Mouse (Mus musculus) induced T-regulatory cell, adult 2 months (primary cell): ENCODE data around the gene Hoxa2.

Experiments
- DNase-seq: peaks from one replicate; pipeline ENCODE4 v3.0.0-alpha.2; 2012; ENCODE audit warnings: low read depth

Hoxa2 gene

GRCm38 (mm10) chr6:52164051-52164625, 493 bp downstream of the Hoxa2 start:
- DNase-seq, result no peak

- DNase-seq, result no peak
Measured at GRCm38 (mm10) chr6:52163366-52164031, 1.1 kb downstream of the Hoxa2 start.

- no peak for DNase-seq
Measured at GRCm38 (mm10) chr6:52162611-52163365, 1.8 kb downstream of the Hoxa2 start.

GRCm38 (mm10) chr6:52162093-52162380, 2.6 kb downstream of the Hoxa2 start:
- DNase-seq, result no peak

GRCm38 (mm10) chr6:52161336-52162092, 3.1 kb downstream of the Hoxa2 start:
- DNase-seq, result no peak

- no peak for DNase-seq
Measured at GRCm38 (mm10) chr6:52160511-52161335, 3.9 kb downstream of the Hoxa2 start.

- DNase-seq, result no peak
Measured at GRCm38 (mm10) chr6:52159979-52160378, 4.7 kb downstream of the Hoxa2 start.

- no peak for DNase-seq
Measured at GRCm38 (mm10) chr6:52159164-52159761, 5.4 kb downstream of the Hoxa2 start.

GRCm38 (mm10) chr6:52158276-52159051, 6.2 kb downstream of the Hoxa2 start, which contains the start of gene Hoxa1:
Gene Hoxa1 (minus strand): TSS chr6:52158317.
- peak; percentile 72 for DNase-seq

- no peak for DNase-seq
Measured at GRCm38 (mm10) chr6:52157466-52158275, 7.0 kb downstream of the Hoxa2 start.

GRCm38 (mm10) chr6:52156551-52157200, 8.0 kb downstream of the Hoxa2 start:
- DNase-seq, result no peak

GRCm38 (mm10) chr6:52155471-52155870, 9.2 kb downstream of the Hoxa2 start:
- no peak for DNase-seq

- no peak for DNase-seq
Measured at GRCm38 (mm10) chr6:52154044-52154443, 10.6 kb downstream of the Hoxa2 start.

- no peak for DNase-seq
Measured at GRCm38 (mm10) chr6:52153270-52153669, 11.4 kb downstream of the Hoxa2 start.

- DNase-seq, result no peak
Measured at GRCm38 (mm10) chr6:52152226-52153193, 12.1 kb downstream of the Hoxa2 start.

GRCm38 (mm10) chr6:52151571-52151970, 13.1 kb downstream of the Hoxa2 start:
- DNase-seq, result no peak

GRCm38 (mm10) chr6:52150401-52150966, 14.1 kb downstream of the Hoxa2 start:
- DNase-seq, result no peak

GRCm38 (mm10) chr6:52139115-52139514, 25.5 kb downstream of the Hoxa2 start:
- no peak for DNase-seq
